ENCODE assay signal across 33 mouse cellular contexts in the genomic region with DNA sequence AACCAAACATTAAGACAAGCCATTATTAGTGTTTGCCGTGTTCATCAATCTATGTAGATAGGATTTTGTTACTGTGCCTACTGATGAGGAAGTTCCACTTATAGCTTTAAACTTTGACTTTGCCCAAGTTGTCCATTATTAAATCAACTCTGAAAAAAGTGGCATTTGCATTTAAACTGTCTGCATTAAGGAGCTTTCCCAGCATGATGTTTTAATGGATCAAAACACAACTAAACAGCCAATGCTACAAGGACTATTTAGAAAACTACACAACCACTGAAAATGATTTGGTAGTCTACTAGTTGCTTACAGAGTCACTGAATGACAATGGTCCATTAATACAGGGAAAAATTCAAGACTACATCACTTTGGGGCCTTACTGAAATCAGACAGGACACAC. TPM values are rescaled to one million over a fixed set of nuclear protein-coding genes. Genes with fewer than 3 reads are reported as not detected.
DNase-seq lines count a peak whose midpoint lies in the region; ATAC-seq and TF ChIP-seq lines count a peak whose summit lies in the region.
"Had no signal": no experiment of that assay in that cellular context is flagged by ENCODE, and none has a peak within 500 bp of the region (broad histone marks: within the 10 kb centered on the region; RNA-seq: fewer than 3 reads in every experiment).

No protein-coding gene starts in this region.

- no peak for ATAC-seq in embryonic facial prominence, embryonic 13.5 days (ENCODE audit: insufficient number of reproducible peaks, insufficient read depth, low FRiP score, low TSS enrichment, low read depth)
- ATAC-seq in liver, embryonic 11.5 days (replicated peaks; ENCODE audit: low FRiP score) = no peak
- no peak for ATAC-seq in liver, postnatal 0 days
- no peak for ATAC-seq in G1E (ENCODE audit: extremely low read depth, insufficient number of reproducible peaks, low FRiP score, poor library complexity, severe bottlenecking)
- no peak for ATAC-seq in liver, embryonic 14.5 days (ENCODE audit: insufficient read depth)
- no peak for ATAC-seq in megakaryocyte progenitor cell, adult 5-6 weeks (replicated peaks; ENCODE audit: poor library complexity)
- ATAC-seq: forebrain, embryonic 15.5 days; midbrain, embryonic 13.5 days had no signal

- no peaks in the 10 kb centered on the region for H3K27me3 ChIP-seq in embryonic facial prominence, embryonic 13.5 days
- H3K27me3 ChIP-seq in embryonic facial prominence, embryonic 10.5 days (replicated peaks; ENCODE audit: low read depth, poor library complexity, severe bottlenecking) = no peaks in the 10 kb centered on the region
- no peaks in the 10 kb centered on the region for H3K27me3 ChIP-seq in liver, embryonic 11.5 days (replicated peaks; ENCODE audit: control insufficient read depth, insufficient read depth, low read length)
- no peaks in the 10 kb centered on the region for H3K27me3 ChIP-seq in liver, postnatal 0 days (ENCODE audit: insufficient read depth, low read length)
- no peaks in the 10 kb centered on the region for H3K27me3 ChIP-seq in G1E (ENCODE audit: insufficient read depth, low read length)
- H3K27me3 ChIP-seq in liver, embryonic 14.5 days (ENCODE audit: control insufficient read depth, insufficient read depth, low read length) = no peaks in the 10 kb centered on the region
- H3K27me3 ChIP-seq: embryonic facial prominence, embryonic 15.5 days; forebrain, embryonic 15.5 days; heart, embryonic 12.5 days; limb, embryonic 15.5 days; midbrain, embryonic 13.5 days; neural tube, embryonic 13.5 days; stomach, embryonic 15.5 days had no signal

- no peak overlapping the region for H3K27ac ChIP-seq in embryonic facial prominence, embryonic 13.5 days
- no peak overlapping the region for H3K27ac ChIP-seq in embryonic facial prominence, embryonic 10.5 days (replicated peaks)
- H3K27ac ChIP-seq in liver, embryonic 11.5 days (ENCODE audit: low read depth, low read length) = peak overlapping the region; percentile 16; the same call in 1 of the 2 replicates
- no peak overlapping the region for H3K27ac ChIP-seq in liver, postnatal 0 days (ENCODE audit: low read depth)
- H3K27ac ChIP-seq in liver, embryonic 14.5 days = no peak overlapping the region
- H3K27ac ChIP-seq: embryonic facial prominence, embryonic 15.5 days; forebrain, embryonic 15.5 days; gastrocnemius, adult 2 months; hindbrain, embryonic 14.5 days; kidney, postnatal 0 days; limb, embryonic 10.5 days; limb, embryonic 15.5 days; midbrain, embryonic 13.5 days; neural tube, embryonic 13.5 days; stomach, embryonic 15.5 days had no signal

- H3K4me3 ChIP-seq in embryonic facial prominence, embryonic 13.5 days = 0 out of 2 replicates have a peak overlapping the region, but pooled peaks have one; percentile 2
- no peak overlapping the region; the same call in 1 of the 2 replicates for H3K4me3 ChIP-seq in embryonic facial prominence, embryonic 10.5 days
- H3K4me3 ChIP-seq in liver, embryonic 11.5 days (ENCODE audit: low read depth, low read length) = peak overlapping the region; percentile 97
- no peak overlapping the region for H3K4me3 ChIP-seq in liver, postnatal 0 days (ENCODE audit: low read depth, low read length)
- H3K4me3 ChIP-seq in G1E (ENCODE audit: low read depth, low read length) = peak overlapping the region; percentile 49; the same call in 1 of the 2 replicates
- peak overlapping the region in 1 of 2 experiments; percentile 8; a peak in 1 of 4 replicates for H3K4me3 ChIP-seq in liver, embryonic 14.5 days (ENCODE audit: insufficient read depth in 1 of 2, low read depth in 2 of 2, low read length in 2 of 2)
- H3K4me3 ChIP-seq: embryonic facial prominence, embryonic 15.5 days; forebrain, embryonic 15.5 days; gastrocnemius, adult 2 months; heart, embryonic 12.5 days; limb, embryonic 10.5 days; limb, embryonic 15.5 days; midbrain, embryonic 13.5 days; neural tube, embryonic 13.5 days; stomach, embryonic 15.5 days had no signal

- no peak for TF ChIP-seq EP300 in liver, postnatal 0 days (IDR thresholded peaks at IDR 0.05; ENCODE audit: low read depth)
- TF ChIP-seq EP300 in liver, embryonic 14.5 days (IDR thresholded peaks at IDR 0.05; ENCODE audit: low read depth) = no peak

- peaks cover 58% of the 10 kb centered on the region for H3K36me3 ChIP-seq in embryonic facial prominence, embryonic 13.5 days
- peaks cover 70% of the 10 kb centered on the region for H3K36me3 ChIP-seq in embryonic facial prominence, embryonic 10.5 days (replicated peaks)
- peaks cover 44% of the 10 kb centered on the region for H3K36me3 ChIP-seq in liver, embryonic 11.5 days (ENCODE audit: control insufficient read depth, insufficient read depth, low read length)
- peaks cover 43% of the 10 kb centered on the region for H3K36me3 ChIP-seq in liver, postnatal 0 days (replicated peaks; ENCODE audit: insufficient read depth, low read length)
- peaks cover 69% of the 10 kb centered on the region for H3K36me3 ChIP-seq in G1E (replicated peaks)
- H3K36me3 ChIP-seq in liver, embryonic 14.5 days (replicated peaks; ENCODE audit: control insufficient read depth, insufficient read depth, low read depth) = peaks cover 38% of the 10 kb centered on the region

- DNase-seq in embryonic facial prominence, embryonic 10.5 days (ENCODE audit: low spot score) = no peak
- DNase-seq in liver, embryonic 11.5 days (ENCODE audit: low spot score) = no peak
- no peak for DNase-seq in liver, postnatal 0 days
- DNase-seq in G1E (ENCODE audit: low spot score) = no peak
- DNase-seq in liver, embryonic 14.5 days (ENCODE audit: low read depth in 3 of 3, low spot score in 3 of 3) = no peak
- DNase-seq in right cerebral cortex, adult 18-20 months = no peak
- DNase-seq: adrenal gland, adult 8-10 months; cerebellum, adult 11 months; cerebellum, postnatal 10 days; gastrocnemius, adult 2 months; gastrocnemius, postnatal 36 days; heart, adult 18-20 months; heart, postnatal 10 days; kidney, adult 18-20 months; kidney, postnatal 4 days; layer of hippocampus, postnatal 36 days; lung, postnatal 4 days had no signal

- H3K9ac ChIP-seq in embryonic facial prominence, embryonic 13.5 days = no peak overlapping the region
- no peak overlapping the region for H3K9ac ChIP-seq in liver, embryonic 11.5 days (ENCODE audit: low read depth, low read length)
- no peak overlapping the region for H3K9ac ChIP-seq in liver, postnatal 0 days (replicated peaks)
- no peak overlapping the region; the same call in 1 of the 2 replicates for H3K9ac ChIP-seq in liver, embryonic 14.5 days (replicated peaks)
- H3K9ac ChIP-seq: embryonic facial prominence, embryonic 15.5 days; forebrain, embryonic 15.5 days; heart, embryonic 12.5 days; hindbrain, embryonic 14.5 days; limb, embryonic 15.5 days; midbrain, embryonic 13.5 days; neural tube, embryonic 13.5 days; stomach, embryonic 15.5 days had no signal

- TF ChIP-seq CTCF in liver, postnatal 0 days (IDR thresholded peaks at IDR 0.05; ENCODE audit: low read depth) = no peak
- no peak for TF ChIP-seq CTCF in G1E (IDR thresholded peaks at IDR 0.05; ENCODE audit: low read depth, low read length)
- TF ChIP-seq CTCF in liver, embryonic 14.5 days (IDR thresholded peaks at IDR 0.05; ENCODE audit: low read depth) = no peak

- H3K4me2 ChIP-seq in embryonic facial prominence, embryonic 13.5 days = no peak overlapping the region
- peak overlapping the region; percentile 35 for H3K4me2 ChIP-seq in liver, embryonic 11.5 days
- H3K4me2 ChIP-seq in liver, postnatal 0 days (ENCODE audit: low read depth, low read length) = no peak overlapping the region
- H3K4me2 ChIP-seq in liver, embryonic 14.5 days (ENCODE audit: low read depth) = peak overlapping the region; percentile 33
- H3K4me2 ChIP-seq: embryonic facial prominence, embryonic 15.5 days; forebrain, embryonic 15.5 days; heart, embryonic 12.5 days; hindbrain, embryonic 14.5 days; limb, embryonic 15.5 days; midbrain, embryonic 13.5 days; neural tube, embryonic 13.5 days; stomach, embryonic 15.5 days had no signal

- H3K9me3 ChIP-seq in embryonic facial prominence, embryonic 13.5 days = no peaks in the 10 kb centered on the region
- H3K9me3 ChIP-seq in embryonic facial prominence, embryonic 10.5 days = no peaks in the 10 kb centered on the region
- H3K9me3 ChIP-seq in liver, embryonic 11.5 days (ENCODE audit: control insufficient read depth, low read length) = no peaks in the 10 kb centered on the region
- H3K9me3 ChIP-seq in liver, postnatal 0 days (ENCODE audit: low read length) = no peaks in the 10 kb centered on the region
- 0 out of 2 replicates have a peak, but pooled peaks cover under 1% of the 10 kb centered on the region for H3K9me3 ChIP-seq in G1E (replicated peaks)
- H3K9me3 ChIP-seq in liver, embryonic 14.5 days (ENCODE audit: control insufficient read depth, low read length) = no peaks in the 10 kb centered on the region
- H3K9me3 ChIP-seq: embryonic facial prominence, embryonic 15.5 days; forebrain, embryonic 15.5 days; heart, embryonic 12.5 days; limb, embryonic 10.5 days; limb, embryonic 15.5 days; midbrain, embryonic 13.5 days; neural tube, embryonic 13.5 days; stomach, embryonic 15.5 days had no signal

- peaks cover 20% of the 10 kb centered on the region for H3K4me1 ChIP-seq in embryonic facial prominence, embryonic 13.5 days
- H3K4me1 ChIP-seq in embryonic facial prominence, embryonic 10.5 days = peaks cover 34% of the 10 kb centered on the region
- peaks cover 11% of the 10 kb centered on the region for H3K4me1 ChIP-seq in liver, embryonic 11.5 days (replicated peaks; ENCODE audit: control insufficient read depth, insufficient read depth, low read length)
- H3K4me1 ChIP-seq in liver, postnatal 0 days (ENCODE audit: insufficient read depth) = peaks cover 10% of the 10 kb centered on the region
- H3K4me1 ChIP-seq in G1E (ENCODE audit: insufficient read depth, low read depth, low read length) = peaks cover 42% of the 10 kb centered on the region
- peaks cover 7 to 11% of the 10 kb centered on the region in 2 experiments for H3K4me1 ChIP-seq in liver, embryonic 14.5 days (replicated peaks; ENCODE audit: control insufficient read depth in 2 of 2, insufficient read depth in 2 of 2, low read length in 1 of 2)

- WGBS in embryonic facial prominence, embryonic 13.5 days = 98% methylated on average over 1 of the region's 1 CpGs
- 92% methylated on average over 1 of the region's 1 CpGs for WGBS in embryonic facial prominence, embryonic 10.5 days
- WGBS in liver, embryonic 11.5 days = 79% methylated on average over 1 of the region's 1 CpGs
- WGBS in liver, postnatal 0 days (ENCODE audit: insufficient replicate concordance) = 76% methylated on average over 1 of the region's 1 CpGs
- WGBS in liver, embryonic 14.5 days (ENCODE audit: insufficient replicate concordance) = 80% methylated on average over 1 of the region's 1 CpGs

RNA-seq across cellular contexts. Expression of gene 1700001P01Rik, which starts 3.2 kb away (rescaled TPM):
- 0.62 and 0.84 TPM in 2 replicates for polyA plus RNA-seq in embryonic facial prominence, embryonic 13.5 days (2015; fragmentation: Nextera tagmentation; extraction: Ambion mirVana)
- 0.85 and 1.1 TPM in 2 replicates for polyA plus RNA-seq in embryonic facial prominence, embryonic 10.5 days (2016; fragmentation: Nextera tagmentation; extraction: Ambion mirVana)
- 0.64 TPM in 1 of 2 replicates, not detected in the other for polyA plus RNA-seq in liver, embryonic 11.5 days (2014; fragmentation: Nextera tagmentation; extraction: Ambion mirVana)
- not detected in 2 replicates for polyA plus RNA-seq in liver, postnatal 0 days (2015; fragmentation: Nextera tagmentation; extraction: Ambion mirVana)
- not detected in 2 replicates for total RNA-seq in G1E (2014; fragmentation: Nextera tagmentation)
- total RNA-seq in G1E (2017) = 0.23 and 0.33 TPM in 2 replicates
- polyA plus RNA-seq in G1E (2012) = 0.09 TPM in 1 of 2 replicates, not detected in the other
- polyA plus RNA-seq in liver, embryonic 14.5 days (2012; rRNA removed) = 0.08 TPM in 1 of 2 replicates, not detected in the other
- not detected in 2 replicates for polyA plus RNA-seq in liver, embryonic 14.5 days (2014; fragmentation: Nextera tagmentation; extraction: Ambion mirVana)
- total RNA-seq in megakaryocyte progenitor cell, adult 5-6 weeks (2015) = 0.64 TPM in 1 of 2 replicates, not detected in the other
- 0.30 TPM in 1 of 2 replicates, not detected in the other for total RNA-seq in megakaryocyte progenitor cell, adult 5-6 weeks (2017)
- total RNA-seq: common myeloid progenitor, adult 5-6 weeks; gastrocnemius, postnatal 36 days; heart, adult 18-20 months; heart, postnatal 10 days; hematopoietic stem cell, adult 5-6 weeks; megakaryocyte-erythroid progenitor cell, adult 5-6 weeks had no signal
- polyA plus RNA-seq: heart, embryonic 12.5 days; kidney, postnatal 0 days; small intestine, adult 2 months had no signal

RNA-seq across cellular contexts. Expression of gene Rpl23, which starts 3.3 kb away (rescaled TPM):
- 596 and 632 TPM in 2 replicates for polyA plus RNA-seq in embryonic facial prominence, embryonic 13.5 days (2015; fragmentation: Nextera tagmentation; extraction: Ambion mirVana)
- 481 and 487 TPM in 2 replicates for polyA plus RNA-seq in embryonic facial prominence, embryonic 10.5 days (2016; fragmentation: Nextera tagmentation; extraction: Ambion mirVana)
- 756 and 842 TPM in 2 replicates for polyA plus RNA-seq in liver, embryonic 11.5 days (2014; fragmentation: Nextera tagmentation; extraction: Ambion mirVana)
- 409 and 433 TPM in 2 replicates for polyA plus RNA-seq in liver, postnatal 0 days (2015; fragmentation: Nextera tagmentation; extraction: Ambion mirVana)
- total RNA-seq in G1E (2014; fragmentation: Nextera tagmentation) (580 and 589 TPM in 2 replicates), G1E (2017) (1,583 and 1,694 TPM in 2 replicates)
- 255 and 258 TPM in 2 replicates for polyA plus RNA-seq in G1E (2012)
- polyA plus RNA-seq in liver, embryonic 14.5 days (2012; rRNA removed) = 229 and 484 TPM in 2 replicates
- 485 and 502 TPM in 2 replicates for polyA plus RNA-seq in liver, embryonic 14.5 days (2014; fragmentation: Nextera tagmentation; extraction: Ambion mirVana)
- 1,765 and 1,897 TPM in 2 replicates for total RNA-seq in megakaryocyte progenitor cell, adult 5-6 weeks (2015)
- 1,416 and 1,747 TPM in 2 replicates for total RNA-seq in megakaryocyte progenitor cell, adult 5-6 weeks (2017)

RNA-seq across cellular contexts. Expression of gene Cwc25, which starts 12.6 kb away (rescaled TPM):
- polyA plus RNA-seq in embryonic facial prominence, embryonic 13.5 days (2015; fragmentation: Nextera tagmentation; extraction: Ambion mirVana) = 22.5 and 23.3 TPM in 2 replicates
- polyA plus RNA-seq in embryonic facial prominence, embryonic 10.5 days (2016; fragmentation: Nextera tagmentation; extraction: Ambion mirVana) = 22.0 and 24.2 TPM in 2 replicates
- 12.9 and 13.1 TPM in 2 replicates for polyA plus RNA-seq in liver, embryonic 11.5 days (2014; fragmentation: Nextera tagmentation; extraction: Ambion mirVana)
- polyA plus RNA-seq in liver, postnatal 0 days (2015; fragmentation: Nextera tagmentation; extraction: Ambion mirVana) = 5.5 and 5.8 TPM in 2 replicates
- 13.5 and 20.8 TPM in 2 replicates for total RNA-seq in G1E (2014; fragmentation: Nextera tagmentation)
- 25.5 and 27.4 TPM in 2 replicates for total RNA-seq in G1E (2017)
- 22.5 and 23.2 TPM in 2 replicates for polyA plus RNA-seq in G1E (2012)
- polyA plus RNA-seq in liver, embryonic 14.5 days (2012; rRNA removed) = 4.5 and 5.7 TPM in 2 replicates
- polyA plus RNA-seq in liver, embryonic 14.5 days (2014; fragmentation: Nextera tagmentation; extraction: Ambion mirVana) = 3.5 and 4.5 TPM in 2 replicates
- total RNA-seq in megakaryocyte progenitor cell, adult 5-6 weeks (2015) = 8.8 and 9.3 TPM in 2 replicates
- total RNA-seq in megakaryocyte progenitor cell, adult 5-6 weeks (2017) = 16.7 and 19.2 TPM in 2 replicates

RNA-seq across cellular contexts. Expression of gene Lasp1, which starts 19.9 kb away (rescaled TPM):
- polyA plus RNA-seq in embryonic facial prominence, embryonic 13.5 days (2015; fragmentation: Nextera tagmentation; extraction: Ambion mirVana) = 122 and 131 TPM in 2 replicates
- 90.5 and 98.7 TPM in 2 replicates for polyA plus RNA-seq in embryonic facial prominence, embryonic 10.5 days (2016; fragmentation: Nextera tagmentation; extraction: Ambion mirVana)
- 54.7 and 55.3 TPM in 2 replicates for polyA plus RNA-seq in liver, embryonic 11.5 days (2014; fragmentation: Nextera tagmentation; extraction: Ambion mirVana)
- polyA plus RNA-seq in liver, postnatal 0 days (2015; fragmentation: Nextera tagmentation; extraction: Ambion mirVana) = 30.0 and 32.2 TPM in 2 replicates
- total RNA-seq in G1E (2014; fragmentation: Nextera tagmentation) (31.0 and 37.1 TPM in 2 replicates), G1E (2017) (53.4 and 122 TPM in 2 replicates)
- polyA plus RNA-seq in G1E (2012) = 49.6 and 71.7 TPM in 2 replicates
- polyA plus RNA-seq in liver, embryonic 14.5 days (2012; rRNA removed) = 19.1 and 19.5 TPM in 2 replicates
- 15.5 and 20.3 TPM in 2 replicates for polyA plus RNA-seq in liver, embryonic 14.5 days (2014; fragmentation: Nextera tagmentation; extraction: Ambion mirVana)
- 40.1 and 47.2 TPM in 2 replicates for total RNA-seq in megakaryocyte progenitor cell, adult 5-6 weeks (2015)
- 139 and 201 TPM in 2 replicates for total RNA-seq in megakaryocyte progenitor cell, adult 5-6 weeks (2017)

RNA-seq across cellular contexts. Expression of gene Pip4k2b, which starts 34.4 kb away (rescaled TPM):
- polyA plus RNA-seq in embryonic facial prominence, embryonic 13.5 days (2015; fragmentation: Nextera tagmentation; extraction: Ambion mirVana) = 2.3 and 3.1 TPM in 2 replicates
- 1.9 and 2.1 TPM in 2 replicates for polyA plus RNA-seq in embryonic facial prominence, embryonic 10.5 days (2016; fragmentation: Nextera tagmentation; extraction: Ambion mirVana)
- 0.95 and 1.7 TPM in 2 replicates for polyA plus RNA-seq in liver, embryonic 11.5 days (2014; fragmentation: Nextera tagmentation; extraction: Ambion mirVana)
- 0.53 and 0.59 TPM in 2 replicates for polyA plus RNA-seq in liver, postnatal 0 days (2015; fragmentation: Nextera tagmentation; extraction: Ambion mirVana)
- total RNA-seq in G1E (2014; fragmentation: Nextera tagmentation) = 19.6 and 23.2 TPM in 2 replicates
- total RNA-seq in G1E (2017) = 14.5 and 16.7 TPM in 2 replicates
- polyA plus RNA-seq in G1E (2012) = 22.0 and 25.6 TPM in 2 replicates
- 4.4 and 5.0 TPM in 2 replicates for polyA plus RNA-seq in liver, embryonic 14.5 days (2012; rRNA removed)
- polyA plus RNA-seq in liver, embryonic 14.5 days (2014; fragmentation: Nextera tagmentation; extraction: Ambion mirVana) = 0.56 and 0.61 TPM in 2 replicates
- total RNA-seq in megakaryocyte progenitor cell, adult 5-6 weeks (2015) = 16.9 and 17.6 TPM in 2 replicates
- total RNA-seq in megakaryocyte progenitor cell, adult 5-6 weeks (2017) = 17.2 and 28.6 TPM in 2 replicates

Comparison
In these comparisons a context has a peak if more than half of its experiments do, and no peak if none do; other contexts are left out.
1. H3K4me2 ChIP-seq: peak in liver, embryonic 11.5 days (single experiment) and liver, embryonic 14.5 days (single experiment); none in embryonic facial prominence, embryonic 13.5 days (single experiment) and liver, postnatal 0 days (single experiment).
2. H3K4me3 ChIP-seq: peak in embryonic facial prominence, embryonic 13.5 days (single experiment), liver, embryonic 11.5 days (single experiment) and G1E (single experiment); none in embryonic facial prominence, embryonic 10.5 days (single experiment) and liver, postnatal 0 days (single experiment).